Mouse (Mus musculus): ENCODE measurements around the gene Pole4. TPM values are rescaled to one million over a fixed set of nuclear protein-coding genes. Genes with fewer than 3 reads are reported as not detected.

Gene Pole4
- polyA plus RNA-seq, 1 experiment, result 54.0 TPM

DNA sequence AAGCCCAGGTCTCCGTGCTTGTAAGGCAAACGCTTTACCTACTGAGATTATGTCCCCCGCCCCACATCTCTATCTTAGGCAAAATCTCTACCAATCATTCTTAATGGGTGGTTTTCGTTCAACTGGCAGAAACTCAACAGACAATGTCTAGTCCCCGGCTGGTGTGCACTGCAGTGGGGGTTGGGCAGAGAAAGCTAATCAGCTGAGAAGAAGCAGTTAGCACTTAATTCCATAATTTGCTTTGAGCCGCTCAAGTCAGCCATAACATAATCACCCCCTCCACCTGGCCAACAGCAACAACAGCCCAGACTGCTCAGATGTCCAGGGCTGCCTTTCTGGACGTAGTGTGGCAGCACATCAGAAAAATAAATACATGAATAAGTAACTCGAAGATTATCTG lies 100.4 kb downstream of the Pole4 start:
- Histone ChIP-seq H3K36me3 (ENCODE audit: control insufficient read depth, insufficient read depth, low read length, poor library complexity, severe bottlenecking) (no peaks in the 10 kb centered on the region), H3K4me1 (ENCODE audit: control insufficient read depth, insufficient read depth, low read length) (no peaks in the 10 kb centered on the region), H3K9me3 (replicated peaks; ENCODE audit: control insufficient read depth, insufficient read depth, low read length, poor library complexity, severe bottlenecking) (peaks cover 5% of the 10 kb centered on the region; the same call in 1 of the 2 replicates), H3K27ac (ENCODE audit: insufficient read depth, low read length) (no peak overlapping the region), H3K4me3 (ENCODE audit: low read depth, low read length) (no peak overlapping the region), H3K27me3 (ENCODE audit: control insufficient read depth, insufficient read depth, low read length, poor library complexity, severe bottlenecking) (no peaks in the 10 kb centered on the region), H3K9ac (ENCODE audit: low read depth, poor library complexity, severe bottlenecking) (no peak overlapping the region)
- TF ChIP-seq CTCF (IDR thresholded peaks at IDR 0.05; ENCODE audit: low read depth, low read length) (no peak), EP300 (IDR thresholded peaks at IDR 0.05; ENCODE audit: insufficient read depth, low read depth, low read length) (no peak), POLR2A (IDR thresholded peaks at IDR 0.05; ENCODE audit: insufficient read depth, low read length) (no peak)

- no peak overlapping the region for H3K4me3 ChIP-seq (ENCODE audit: low read depth, low read length)
- H3K4me1 ChIP-seq (ENCODE audit: control insufficient read depth, insufficient read depth, low read length), result no peaks in the 10 kb centered on the region
- H3K27me3 ChIP-seq (ENCODE audit: control insufficient read depth, insufficient read depth, low read length, poor library complexity, severe bottlenecking), result no peaks in the 10 kb centered on the region
- H3K36me3 ChIP-seq (ENCODE audit: control insufficient read depth, insufficient read depth, low read length, poor library complexity, severe bottlenecking), result no peaks in the 10 kb centered on the region
- no peak overlapping the region for H3K9ac ChIP-seq (ENCODE audit: low read depth, poor library complexity, severe bottlenecking)
- peaks cover 5% of the 10 kb centered on the region; the same call in 1 of the 2 replicates for H3K9me3 ChIP-seq (replicated peaks; ENCODE audit: control insufficient read depth, insufficient read depth, low read length, poor library complexity, severe bottlenecking)
- TF ChIP-seq CTCF (IDR thresholded peaks at IDR 0.05; ENCODE audit: low read depth, low read length), result peak; percentile 85
- no peak for TF ChIP-seq POLR2A (IDR thresholded peaks at IDR 0.05; ENCODE audit: insufficient read depth, low read length)
- H3K27ac ChIP-seq (ENCODE audit: insufficient read depth, low read length), result no peak overlapping the region
These were observed 101.5 kb downstream of the Pole4 start for GRCm38 (mm10) chr6:82603665-82604064.

- no peak overlapping the region for H3K9ac ChIP-seq (ENCODE audit: low read depth, poor library complexity, severe bottlenecking)
- H3K27me3 ChIP-seq (ENCODE audit: control insufficient read depth, insufficient read depth, low read length, poor library complexity, severe bottlenecking), result no peaks in the 10 kb centered on the region
- TF ChIP-seq POLR2A (IDR thresholded peaks at IDR 0.05; ENCODE audit: insufficient read depth, low read length) (no peak), EP300 (IDR thresholded peaks at IDR 0.05; ENCODE audit: insufficient read depth, low read depth, low read length) (no peak), CTCF (IDR thresholded peaks at IDR 0.05; ENCODE audit: low read depth, low read length) (no peak)
- H3K4me3 ChIP-seq (ENCODE audit: low read depth, low read length), result no peak overlapping the region
- no peak overlapping the region for H3K27ac ChIP-seq (ENCODE audit: insufficient read depth, low read length)
- no peaks in the 10 kb centered on the region for H3K4me1 ChIP-seq (ENCODE audit: control insufficient read depth, insufficient read depth, low read length)
- H3K36me3 ChIP-seq (ENCODE audit: control insufficient read depth, insufficient read depth, low read length, poor library complexity, severe bottlenecking), result no peaks in the 10 kb centered on the region
- H3K9me3 ChIP-seq (replicated peaks; ENCODE audit: control insufficient read depth, insufficient read depth, low read length, poor library complexity, severe bottlenecking), result peaks cover 5% of the 10 kb centered on the region; the same call in 1 of the 2 replicates
These were observed 101.9 kb downstream of the Pole4 start for GRCm38 (mm10) chr6:82603228-82603627.

GRCm38 (mm10) chr6:82595461-82596090 lies 109.6 kb downstream of the Pole4 start:
- Histone ChIP-seq H3K4me3 (ENCODE audit: low read depth, low read length) (no peak overlapping the region), H3K4me1 (ENCODE audit: control insufficient read depth, insufficient read depth, low read length) (no peaks in the 10 kb centered on the region), H3K9me3 (replicated peaks; ENCODE audit: control insufficient read depth, insufficient read depth, low read length, poor library complexity, severe bottlenecking) (no peaks in the 10 kb centered on the region; the same call in 1 of the 2 replicates), H3K9ac (ENCODE audit: low read depth, poor library complexity, severe bottlenecking) (no peak overlapping the region), H3K27ac (ENCODE audit: insufficient read depth, low read length) (no peak overlapping the region), H3K27me3 (ENCODE audit: control insufficient read depth, insufficient read depth, low read length, poor library complexity, severe bottlenecking) (no peaks in the 10 kb centered on the region), H3K36me3 (ENCODE audit: control insufficient read depth, insufficient read depth, low read length, poor library complexity, severe bottlenecking) (no peaks in the 10 kb centered on the region)
- TF ChIP-seq POLR2A (IDR thresholded peaks at IDR 0.05; ENCODE audit: insufficient read depth, low read length), result no peak
- no peak for TF ChIP-seq CTCF (IDR thresholded peaks at IDR 0.05; ENCODE audit: low read depth, low read length)
- no peak for TF ChIP-seq EP300 (IDR thresholded peaks at IDR 0.05; ENCODE audit: insufficient read depth, low read depth, low read length)

- no peaks in the 10 kb centered on the region for H3K4me1 ChIP-seq (ENCODE audit: control insufficient read depth, insufficient read depth, low read length)
- no peaks in the 10 kb centered on the region for H3K36me3 ChIP-seq (ENCODE audit: control insufficient read depth, insufficient read depth, low read length, poor library complexity, severe bottlenecking)
- TF ChIP-seq EP300 (IDR thresholded peaks at IDR 0.05; ENCODE audit: insufficient read depth, low read depth, low read length), result no peak
- no peak for TF ChIP-seq POLR2A (IDR thresholded peaks at IDR 0.05; ENCODE audit: insufficient read depth, low read length)
- TF ChIP-seq CTCF (IDR thresholded peaks at IDR 0.05; ENCODE audit: low read depth, low read length), result no peak
- no peak overlapping the region for H3K9ac ChIP-seq (ENCODE audit: low read depth, poor library complexity, severe bottlenecking)
- no peaks in the 10 kb centered on the region for H3K9me3 ChIP-seq (replicated peaks; ENCODE audit: control insufficient read depth, insufficient read depth, low read length, poor library complexity, severe bottlenecking)
- no peaks in the 10 kb centered on the region for H3K27me3 ChIP-seq (ENCODE audit: control insufficient read depth, insufficient read depth, low read length, poor library complexity, severe bottlenecking)
- H3K4me3 ChIP-seq (ENCODE audit: low read depth, low read length), result no peak overlapping the region
- H3K27ac ChIP-seq (ENCODE audit: insufficient read depth, low read length), result no peak overlapping the region
These were observed 115.8 kb downstream of the Pole4 start for GRCm38 (mm10) chr6:82589387-82589786.

DNA sequence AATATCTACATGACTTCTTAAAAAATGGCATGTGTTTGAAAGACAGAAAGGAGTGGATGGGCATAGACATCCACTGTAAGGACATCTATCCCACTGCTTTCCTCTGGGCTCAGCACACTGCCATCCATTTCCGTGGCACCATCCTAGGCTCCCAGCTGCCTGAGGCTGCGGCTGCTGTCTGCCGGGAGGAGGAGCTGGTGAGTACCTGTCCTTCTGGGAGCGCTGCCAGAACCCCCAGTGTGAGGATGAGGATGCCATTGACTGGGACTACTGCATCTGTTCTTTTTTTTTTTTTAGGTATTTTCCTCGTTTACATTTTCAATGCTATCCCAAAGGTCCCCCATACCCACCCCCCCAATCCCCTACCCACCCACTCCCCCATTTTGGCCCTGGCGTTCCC lies 119.8 kb downstream of the Pole4 start:
- Histone ChIP-seq H3K36me3 (ENCODE audit: control insufficient read depth, insufficient read depth, low read length, poor library complexity, severe bottlenecking) (no peaks in the 10 kb centered on the region), H3K27ac (ENCODE audit: insufficient read depth, low read length) (no peak overlapping the region), H3K4me1 (ENCODE audit: control insufficient read depth, insufficient read depth, low read length) (no peaks in the 10 kb centered on the region), H3K9me3 (replicated peaks; ENCODE audit: control insufficient read depth, insufficient read depth, low read length, poor library complexity, severe bottlenecking) (no peaks in the 10 kb centered on the region), H3K9ac (ENCODE audit: low read depth, poor library complexity, severe bottlenecking) (no peak overlapping the region), H3K27me3 (ENCODE audit: control insufficient read depth, insufficient read depth, low read length, poor library complexity, severe bottlenecking) (no peaks in the 10 kb centered on the region), H3K4me3 (ENCODE audit: low read depth, low read length) (no peak overlapping the region)
- TF ChIP-seq CTCF (IDR thresholded peaks at IDR 0.05; ENCODE audit: low read depth, low read length) (peak; percentile 13), EP300 (IDR thresholded peaks at IDR 0.05; ENCODE audit: insufficient read depth, low read depth, low read length) (no peak)

All from ES-Bruce4 (cell line).